Mouse (Mus musculus): Measurements from ENCODE around the gene Lims1.

The Lims1 gene

GRCm38 (mm10) chr10:58385629-58386028 is 62.4 kb downstream of the Lims1 start:
- no peak for DNase-seq

GRCm38 (mm10) chr10:58386997-58387396 is 63.7 kb downstream of the Lims1 start:
- DNase-seq, result no peak

- peak in 1 of 2 experiments; percentile 23 for DNase-seq
These were observed 65.4 kb downstream of the Lims1 start for GRCm38 (mm10) chr10:58388648-58389047.

- DNase-seq, result peak; percentile 30 to 47
These were observed 65.9 kb downstream of the Lims1 start for GRCm38 (mm10) chr10:58389151-58389550.

GRCm38 (mm10) chr10:58392435-58392834 is 69.2 kb downstream of the Lims1 start:
- no peak for DNase-seq

GRCm38 (mm10) chr10:58393026-58394014 is 70.1 kb downstream of the Lims1 start:
- no peak for DNase-seq

GRCm38 (mm10) chr10:58394170-58394569 is 70.9 kb downstream of the Lims1 start:
- peak in 1 of 2 experiments; percentile 14 for DNase-seq

- no peak for DNase-seq
These were observed 72.0 kb downstream of the Lims1 start for GRCm38 (mm10) chr10:58395315-58395714.

- DNase-seq, result no peak
These were observed 72.5 kb downstream of the Lims1 start for GRCm38 (mm10) chr10:58395723-58396122.

GRCm38 (mm10) chr10:58396600-58396999 is 73.3 kb downstream of the Lims1 start:
- peak; percentile 76 to 81 for DNase-seq

- DNase-seq, result no peak
These were observed 75.7 kb downstream of the Lims1 start for GRCm38 (mm10) chr10:58398941-58399340.

GRCm38 (mm10) chr10:58401838-58402237 is 78.6 kb downstream of the Lims1 start:
- DNase-seq, result no peak

GRCm38 (mm10) chr10:58404639-58405038 is 81.4 kb downstream of the Lims1 start:
- no peak for DNase-seq

- no peak for DNase-seq
These were observed 82.2 kb downstream of the Lims1 start for GRCm38 (mm10) chr10:58405285-58405948.

- no peak for DNase-seq
These were observed 82.7 kb downstream of the Lims1 start for GRCm38 (mm10) chr10:58405949-58406305.

GRCm38 (mm10) chr10:58412331-58412730 is 89.1 kb downstream of the Lims1 start:
- no peak for DNase-seq

GRCm38 (mm10) chr10:58412852-58413251 is 89.6 kb downstream of the Lims1 start:
- DNase-seq, result no peak

GRCm38 (mm10) chr10:58416702-58417101 is 93.4 kb downstream of the Lims1 start:
- DNase-seq, result no peak

GRCm38 (mm10) chr10:58418290-58418971 is 95.2 kb downstream of the Lims1 start:
- DNase-seq, result no peak

GRCm38 (mm10) chr10:58427930-58428329 is 104.7 kb downstream of the Lims1 start:
- DNase-seq, result no peak

- no peak for DNase-seq
These were observed 122.6 kb downstream of the Lims1 start for GRCm38 (mm10) chr10:58445850-58446249.

- DNase-seq, result peak; percentile 99 to 100
These were observed 123.4 kb downstream of the Lims1 start, which contains the start of gene Ranbp2 for GRCm38 (mm10) chr10:58446384-58447279. Gene Ranbp2, plus strand, starts transcription at chr10:58446920.
